In the genomic region with DNA sequence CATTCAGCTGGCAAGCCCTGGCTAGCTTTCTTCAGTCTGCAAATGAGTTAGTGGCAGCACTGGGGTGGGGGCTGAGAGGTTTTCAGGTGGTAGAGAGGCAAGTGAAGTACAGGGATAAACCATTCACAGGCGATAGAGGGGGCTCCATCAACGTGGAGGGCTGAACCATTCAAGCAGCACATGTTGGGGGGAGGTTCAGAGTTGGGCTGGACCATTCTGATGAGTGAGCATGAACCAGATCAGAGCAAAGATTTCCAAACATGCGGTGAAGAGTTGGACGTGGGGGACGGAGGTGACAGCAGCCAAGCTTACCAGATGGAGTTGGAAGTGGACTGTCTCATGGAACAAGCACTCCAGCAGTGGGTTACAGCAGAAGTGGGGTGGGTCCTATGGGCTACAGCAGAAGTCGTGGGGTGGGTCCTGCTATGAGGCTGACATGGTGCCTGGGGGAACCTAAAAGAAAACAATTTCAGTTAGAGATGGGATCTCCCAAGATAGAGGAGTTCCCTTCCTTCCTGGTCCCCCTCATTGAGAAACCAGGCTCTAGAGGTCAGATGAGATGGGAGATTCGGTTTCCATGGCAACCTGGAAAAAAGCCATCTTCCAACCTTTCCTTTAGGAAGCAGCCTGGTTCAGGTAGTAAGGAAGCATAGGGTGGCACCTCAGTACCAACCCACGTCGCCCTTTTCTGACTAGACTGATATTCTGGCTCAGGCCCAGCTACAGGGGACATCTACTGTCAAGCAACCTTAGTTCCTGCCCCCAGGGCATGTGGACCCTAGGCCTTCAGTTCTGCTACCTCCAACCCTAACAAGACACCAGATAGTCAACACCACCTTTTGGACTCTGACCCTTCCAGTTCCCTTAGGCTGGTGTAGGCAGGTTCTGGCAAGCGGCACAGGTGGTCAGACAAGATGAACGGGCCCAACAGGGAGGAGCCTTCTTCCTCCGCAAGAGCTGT, we compare ENCODE assay signal across 8 mouse cellular contexts. TPM values are rescaled to one million over a fixed set of nuclear protein-coding genes. Genes with fewer than 3 reads are reported as not detected.
DNase-seq lines count a peak whose midpoint lies in the region; ATAC-seq and TF ChIP-seq lines count a peak whose summit lies in the region.

A gene (minus strand): TSS at position 455 of the 961 bp plus-strand sequence.

- no peak for TF ChIP-seq CTCF in liver, adult 2 months (IDR thresholded peaks at IDR 0.05; ENCODE audit: low read depth, low read length)

- no peak for TF ChIP-seq POLR2A in liver, adult 2 months (IDR thresholded peaks at IDR 0.05; ENCODE audit: extremely low read depth, insufficient read depth, low read length)

- H3K9ac ChIP-seq in liver, adult 2 months (ENCODE audit: low read depth, low read length): no peak within 1 kb of the TSS

- H3K27ac ChIP-seq in liver, adult 2 months (replicated peaks; ENCODE audit: insufficient read depth, low read depth, low read length): peak within 1 kb of the TSS; percentile 24

- peak; percentile 39 for DNase-seq in 416B (ENCODE audit: low read depth)
- peak; percentile 60 for DNase-seq in MN1 (ENCODE audit: low spot score)
- DNase-seq in embryo, embryonic 10.5 days (ENCODE audit: low spot score): peak; percentile 78
- no peak for DNase-seq in heart, adult 8-10 months (ENCODE audit: low spot score)
- peak; percentile 72 to 83 for DNase-seq in kidney, adult 8-10 months
- peak; percentile 81 for DNase-seq in liver, adult 2 months (ENCODE audit: extremely low read depth, low read depth, low spot score)
- DNase-seq in Muller cell, postnatal 12 days (ENCODE audit: inconsistent ontology term): no peak

- 23% methylated on average over 12 of the region's 12 CpGs for WGBS in liver, adult 2 months

- no peaks in the 10 kb centered on the region for H3K36me3 ChIP-seq in liver, adult 2 months (ENCODE audit: control insufficient read depth, insufficient read depth, low read length)

- no peak within 1 kb of the TSS for H3K4me3 ChIP-seq in liver, adult 2 months (ENCODE audit: insufficient read depth, low read depth, low read length)

- H3K4me1 ChIP-seq in liver, adult 2 months (ENCODE audit: control insufficient read depth, insufficient read depth, low read length): peaks cover 28% of the 10 kb centered on the region

- H3K79me2 ChIP-seq in liver, adult 2 months (ENCODE audit: control insufficient read depth, insufficient read depth, low read length): no peaks in the 10 kb centered on the region

- H3K27me3 ChIP-seq in liver, adult 2 months (ENCODE audit: control insufficient read depth, insufficient read depth, low read length): no peaks in the 10 kb centered on the region

- ATAC-seq in neutrophil, adult 5-6 weeks (ENCODE audit: extremely low read depth, insufficient number of reproducible peaks, low FRiP score, poor library complexity, severe bottlenecking): no peak

RNA-seq across cellular contexts. Expression of the gene that starts here (rescaled TPM):
- total RNA-seq in heart, adult 8-10 months (2022): 10 to 100 TPM; 19.1 to 26.2 (median 22.3) TPM
- total RNA-seq in liver, adult 2 months (2014; rRNA removed): 1.6 and 2.3 TPM in 2 replicates
- 4.2 and 4.6 TPM in 2 replicates for polyA plus RNA-seq in liver, adult 2 months (2012; rRNA removed)
- total RNA-seq in neutrophil, adult 5-6 weeks (2017): 18.4 and 23.8 TPM in 2 replicates

Comparison
In these comparisons a context has a peak if more than half of its experiments do, and no peak if none do; other contexts are left out.
1. DNase-seq: peak in 416B (single experiment), MN1 (single experiment), embryo, embryonic 10.5 days (single experiment), kidney, adult 8-10 months (2 of 2) and liver, adult 2 months (single experiment); none in heart, adult 8-10 months (single experiment) and Muller cell, postnatal 12 days (single experiment).